Mouse (Mus musculus): Measurements from ENCODE around the gene Znrf2. TPM values are rescaled to one million over a fixed set of nuclear protein-coding genes. Genes with fewer than 3 reads are reported as not detected.

Znrf2 gene
- polyA plus RNA-seq, 1 experiment from 2014 or later: 5.2 TPM

DNA sequence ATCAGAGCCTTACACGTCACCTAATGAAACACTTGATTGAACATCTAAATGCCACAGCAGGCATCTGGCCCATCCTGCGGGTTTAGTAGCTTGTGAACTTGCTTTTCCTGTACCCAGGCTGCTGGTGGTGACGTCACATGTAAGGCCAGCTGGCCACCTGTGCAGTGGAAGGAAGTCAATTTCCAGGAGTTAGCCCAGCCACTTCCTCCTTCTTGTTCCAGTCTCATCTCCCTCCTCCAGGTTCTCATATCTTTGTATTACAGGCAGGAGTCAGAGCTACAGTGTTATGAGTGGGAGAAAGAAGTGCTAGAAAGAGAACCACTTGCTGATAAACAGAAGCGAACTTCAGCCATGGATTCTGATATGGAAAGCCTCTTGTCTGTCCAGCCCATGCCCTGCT is 99.4 kb downstream of the Znrf2 start:
- no peaks in the 10 kb centered on the region for H3K27me3 ChIP-seq (ENCODE audit: control insufficient read depth, insufficient read depth, low read length)
- no peaks in the 10 kb centered on the region for H3K4me1 ChIP-seq (replicated peaks; ENCODE audit: control insufficient read depth, insufficient read depth)
- no peak for ATAC-seq (ENCODE audit: low FRiP score, low TSS enrichment)
- no peak for DNase-seq (ENCODE audit: low spot score)
- H3K9ac ChIP-seq (ENCODE audit: low read length): no peak overlapping the region
- no peak overlapping the region for H3K4me3 ChIP-seq (ENCODE audit: low read depth, low read length)
- H3K27ac ChIP-seq (replicated peaks): no peak overlapping the region
- 60% methylated on average over 4 of the region's 4 CpGs for WGBS
- TF ChIP-seq CTCF (IDR thresholded peaks at IDR 0.05; ENCODE audit: low read depth) (no peak), EP300 (optimal IDR thresholded peaks at IDR 0.05) (no peak)
- H3K4me2 ChIP-seq (replicated peaks; ENCODE audit: low read depth): no peak overlapping the region
- no peaks in the 10 kb centered on the region for H3K9me3 ChIP-seq (ENCODE audit: control insufficient read depth, low read length)
- H3K36me3 ChIP-seq (ENCODE audit: control insufficient read depth, insufficient read depth, low read length): no peaks in the 10 kb centered on the region

DNA sequence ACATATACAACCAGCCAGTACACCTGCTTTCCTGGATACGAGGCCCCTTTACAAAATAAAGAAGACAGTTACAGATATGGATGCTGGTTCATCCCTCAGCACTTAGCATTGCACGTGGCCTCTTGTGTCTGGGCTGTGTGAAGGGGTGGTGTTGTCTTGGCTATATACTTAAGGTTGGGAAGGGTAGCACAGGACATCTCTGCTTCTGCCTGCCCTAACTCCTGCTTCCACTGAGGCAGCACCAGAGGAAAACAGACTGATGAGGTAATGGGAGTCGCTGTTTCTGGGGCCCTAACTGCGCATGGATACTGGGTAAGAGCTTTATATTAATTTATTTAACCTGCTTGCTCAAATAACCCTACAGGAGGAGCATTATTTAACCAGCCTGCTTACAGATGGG is 100.2 kb downstream of the Znrf2 start:
- 75% methylated on average over 4 of the region's 4 CpGs for WGBS
- TF ChIP-seq CTCF (IDR thresholded peaks at IDR 0.05; ENCODE audit: low read depth): no peak
- TF ChIP-seq EP300 (optimal IDR thresholded peaks at IDR 0.05): no peak
- no peak overlapping the region for H3K27ac ChIP-seq (replicated peaks)
- H3K4me2 ChIP-seq (replicated peaks; ENCODE audit: low read depth): no peak overlapping the region
- H3K9ac ChIP-seq (ENCODE audit: low read length): no peak overlapping the region
- H3K4me1 ChIP-seq (replicated peaks; ENCODE audit: control insufficient read depth, insufficient read depth): no peaks in the 10 kb centered on the region
- H3K27me3 ChIP-seq (ENCODE audit: control insufficient read depth, insufficient read depth, low read length): no peaks in the 10 kb centered on the region
- no peak for ATAC-seq (ENCODE audit: low FRiP score, low TSS enrichment)
- H3K4me3 ChIP-seq (ENCODE audit: low read depth, low read length): no peak overlapping the region
- no peak for DNase-seq (ENCODE audit: low spot score)
- H3K36me3 ChIP-seq (ENCODE audit: control insufficient read depth, insufficient read depth, low read length): no peaks in the 10 kb centered on the region
- H3K9me3 ChIP-seq (ENCODE audit: control insufficient read depth, low read length): no peaks in the 10 kb centered on the region

DNA sequence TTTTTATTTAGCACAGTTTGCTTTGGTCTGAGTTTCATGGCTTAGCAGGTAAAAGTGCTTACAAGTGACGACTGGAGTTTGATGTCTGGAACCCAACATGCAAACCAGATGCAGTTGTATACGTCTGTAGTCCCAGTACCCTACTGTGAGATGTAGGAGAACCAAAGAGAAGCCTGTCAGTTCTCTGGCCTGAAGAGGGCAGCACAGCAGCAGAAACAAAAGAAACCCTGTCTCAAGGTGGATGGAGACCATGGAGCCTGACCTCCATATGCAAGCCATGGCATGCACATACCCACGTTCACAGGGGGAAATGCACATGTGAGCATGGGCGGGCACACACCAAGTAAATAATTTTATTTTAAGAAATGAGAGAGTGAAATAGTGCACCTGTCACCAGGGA is 100.8 kb downstream of the Znrf2 start:
- ATAC-seq (ENCODE audit: low FRiP score, low TSS enrichment) (peak; percentile 72), DNase-seq (ENCODE audit: low spot score) (peak; percentile 65)
- Histone ChIP-seq H3K9ac (ENCODE audit: low read length) (no peak overlapping the region), H3K27ac (replicated peaks) (no peak overlapping the region), H3K9me3 (ENCODE audit: control insufficient read depth, low read length) (no peaks in the 10 kb centered on the region), H3K27me3 (ENCODE audit: control insufficient read depth, insufficient read depth, low read length) (no peaks in the 10 kb centered on the region), H3K36me3 (ENCODE audit: control insufficient read depth, insufficient read depth, low read length) (no peaks in the 10 kb centered on the region), H3K4me3 (ENCODE audit: low read depth, low read length) (no peak overlapping the region), H3K4me2 (replicated peaks; ENCODE audit: low read depth) (no peak overlapping the region), H3K4me1 (replicated peaks; ENCODE audit: control insufficient read depth, insufficient read depth) (no peaks in the 10 kb centered on the region)
- peak; percentile 90 for TF ChIP-seq CTCF (IDR thresholded peaks at IDR 0.05; ENCODE audit: low read depth)
- TF ChIP-seq EP300 (optimal IDR thresholded peaks at IDR 0.05): no peak
- WGBS: 24% methylated on average over 4 of the region's 4 CpGs

DNA sequence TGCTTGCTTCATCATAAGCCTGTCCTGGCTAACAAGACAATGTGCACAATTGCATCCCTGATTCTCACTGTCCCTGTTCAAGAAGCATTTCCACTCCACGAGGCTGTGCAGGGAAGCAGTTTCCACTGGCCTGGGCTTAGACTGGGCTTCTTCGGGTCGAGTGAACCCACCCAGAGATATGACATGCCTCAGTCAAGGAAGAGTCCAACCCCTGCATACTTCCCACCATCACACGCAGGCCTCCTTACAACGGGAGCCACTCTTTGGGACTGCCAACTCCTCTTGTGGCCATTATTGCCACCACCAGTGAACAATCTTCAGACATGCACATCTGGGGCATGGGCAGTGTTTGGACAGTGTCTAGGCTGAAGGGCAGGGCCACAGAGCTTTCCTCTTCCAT is 101.8 kb downstream of the Znrf2 start:
- Histone ChIP-seq H3K4me3 (ENCODE audit: low read depth, low read length) (no peak overlapping the region), H3K36me3 (ENCODE audit: control insufficient read depth, insufficient read depth, low read length) (no peaks in the 10 kb centered on the region), H3K4me2 (replicated peaks; ENCODE audit: low read depth) (no peak overlapping the region), H3K9ac (ENCODE audit: low read length) (no peak overlapping the region), H3K9me3 (ENCODE audit: control insufficient read depth, low read length) (no peaks in the 10 kb centered on the region), H3K27ac (replicated peaks) (no peak overlapping the region), H3K27me3 (ENCODE audit: control insufficient read depth, insufficient read depth, low read length) (no peaks in the 10 kb centered on the region), H3K4me1 (replicated peaks; ENCODE audit: control insufficient read depth, insufficient read depth) (no peaks in the 10 kb centered on the region)
- WGBS: 87% methylated on average over 5 of the region's 5 CpGs
- no peak for TF ChIP-seq CTCF (IDR thresholded peaks at IDR 0.05; ENCODE audit: low read depth)
- no peak for TF ChIP-seq EP300 (optimal IDR thresholded peaks at IDR 0.05)
- no peak for DNase-seq (ENCODE audit: low spot score)
- no peak for ATAC-seq (ENCODE audit: low FRiP score, low TSS enrichment)

DNA sequence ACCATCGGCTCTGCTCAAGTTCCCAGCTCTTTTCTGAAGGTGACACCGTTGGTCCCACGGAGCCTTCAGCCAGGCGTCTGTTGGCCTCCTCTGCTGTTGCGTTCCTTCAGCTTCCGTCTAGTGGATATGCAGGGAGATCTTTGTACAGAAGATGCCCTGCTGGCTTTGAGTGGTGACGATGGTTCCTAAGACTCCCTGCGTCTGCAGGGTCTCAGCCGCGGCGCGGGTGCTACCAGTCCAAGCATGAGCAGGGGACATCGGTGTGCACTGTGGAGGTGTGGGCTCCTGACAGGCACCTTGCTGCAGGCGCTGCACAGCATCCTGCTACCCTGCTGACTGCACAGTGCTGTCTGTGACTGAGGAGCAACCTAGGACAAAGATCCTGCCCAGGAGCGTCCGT is 107.8 kb downstream of the Znrf2 start:
- H3K27me3 ChIP-seq (ENCODE audit: control insufficient read depth, insufficient read depth, low read length): no peaks in the 10 kb centered on the region
- no peak overlapping the region for H3K27ac ChIP-seq (replicated peaks)
- peaks cover 6% of the 10 kb centered on the region; the same call in 1 of the 2 replicates for H3K36me3 ChIP-seq (ENCODE audit: control insufficient read depth, insufficient read depth, low read length)
- no peak overlapping the region for H3K9ac ChIP-seq (ENCODE audit: low read length)
- H3K4me1 ChIP-seq (replicated peaks; ENCODE audit: control insufficient read depth, insufficient read depth): no peaks in the 10 kb centered on the region
- TF ChIP-seq CTCF (IDR thresholded peaks at IDR 0.05; ENCODE audit: low read depth): no peak
- no peak for TF ChIP-seq EP300 (optimal IDR thresholded peaks at IDR 0.05)
- WGBS: 93% methylated on average over 16 of the region's 16 CpGs
- H3K4me3 ChIP-seq (ENCODE audit: low read depth, low read length): no peak overlapping the region
- DNase-seq (ENCODE audit: low spot score) (no peak), ATAC-seq (ENCODE audit: low FRiP score, low TSS enrichment) (no peak)
- no peaks in the 10 kb centered on the region for H3K9me3 ChIP-seq (ENCODE audit: control insufficient read depth, low read length)
- no peak overlapping the region for H3K4me2 ChIP-seq (replicated peaks; ENCODE audit: low read depth)

DNA sequence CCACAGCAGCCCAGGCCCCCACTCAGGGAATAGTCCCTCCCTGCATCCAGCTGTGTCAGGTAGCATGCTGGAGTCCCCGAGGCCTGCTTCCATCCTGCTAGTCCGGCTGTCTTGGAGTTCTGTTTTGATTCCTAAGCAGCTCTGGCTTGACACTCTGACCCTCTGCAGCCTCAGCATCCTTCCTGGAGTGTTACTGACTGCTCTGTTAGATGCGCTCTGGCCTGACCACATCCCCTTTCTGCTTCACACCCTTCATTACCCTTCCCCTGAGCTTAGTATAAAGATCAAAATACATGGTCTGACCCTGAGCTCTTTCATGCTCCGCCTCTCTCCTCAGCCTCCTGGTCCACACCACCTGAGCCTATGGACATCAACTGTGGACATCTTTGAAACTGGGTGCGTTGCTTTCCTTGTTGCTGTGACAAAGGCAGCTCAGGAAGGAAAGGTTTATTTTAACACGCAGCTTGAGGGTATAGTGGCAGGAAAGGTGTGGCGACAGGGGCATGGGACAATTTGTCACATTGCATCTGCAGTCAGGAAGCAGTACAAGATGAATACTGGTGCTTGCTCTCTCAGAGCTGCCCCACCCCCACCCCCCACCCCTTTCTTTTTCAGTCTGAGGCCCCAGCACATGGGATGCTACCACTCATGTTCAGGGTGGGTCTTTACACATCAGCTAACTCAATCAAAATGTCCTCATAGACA is 109.2 kb downstream of the Znrf2 start:
- ATAC-seq (ENCODE audit: low FRiP score, low TSS enrichment) (0 out of 2 replicates have a peak, but pooled peaks have one; percentile 29), DNase-seq (ENCODE audit: low spot score) (no peak)
- Histone ChIP-seq H3K27ac (replicated peaks) (no peak overlapping the region), H3K9me3 (ENCODE audit: control insufficient read depth, low read length) (no peaks in the 10 kb centered on the region), H3K36me3 (ENCODE audit: control insufficient read depth, insufficient read depth, low read length) (peaks cover 6% of the 10 kb centered on the region; the same call in 1 of the 2 replicates), H3K27me3 (ENCODE audit: control insufficient read depth, insufficient read depth, low read length) (no peaks in the 10 kb centered on the region), H3K4me3 (ENCODE audit: low read depth, low read length) (no peak overlapping the region), H3K9ac (ENCODE audit: low read length) (no peak overlapping the region), H3K4me1 (replicated peaks; ENCODE audit: control insufficient read depth, insufficient read depth) (no peaks in the 10 kb centered on the region), H3K4me2 (replicated peaks; ENCODE audit: low read depth) (no peak overlapping the region)
- WGBS: 53% methylated on average over 7 of the region's 7 CpGs
- TF ChIP-seq EP300 (optimal IDR thresholded peaks at IDR 0.05) (no peak), CTCF (IDR thresholded peaks at IDR 0.05; ENCODE audit: low read depth) (no peak)

Data from stomach, postnatal 0 days (tissue).